Mouse (Mus musculus): ENCODE measurements around the gene Ndufb7. TPM values are rescaled to one million over a fixed set of nuclear protein-coding genes. Genes with fewer than 3 reads are reported as not detected.
A peak's percentile ranks its signal among the peaks of the same experiment; 100 is the strongest.

Ndufb7 gene
- polyA plus RNA-seq, 1 experiment from 2014 or later = 304 TPM

GRCm38 (mm10) chr8:83616625-83617024, 50.2 kb downstream of the Ndufb7 start:
- Histone ChIP-seq H3K4me1 (ENCODE audit: insufficient read depth) (no peaks in the 10 kb centered on the region), H3K36me3 (replicated peaks; ENCODE audit: insufficient read depth, low read length) (peaks cover 25% of the 10 kb centered on the region), H3K4me3 (ENCODE audit: low read depth, low read length) (no peak overlapping the region), H3K27me3 (ENCODE audit: insufficient read depth, low read length) (no peaks in the 10 kb centered on the region), H3K9me3 (ENCODE audit: low read length) (no peaks in the 10 kb centered on the region), H3K4me2 (ENCODE audit: low read depth, low read length) (no peak overlapping the region), H3K27ac (ENCODE audit: low read depth) (no peak overlapping the region), H3K9ac (replicated peaks) (no peak overlapping the region)
- DNase-seq (no peak), ATAC-seq (no peak)
- TF ChIP-seq CTCF (IDR thresholded peaks at IDR 0.05; ENCODE audit: low read depth) = no peak
- TF ChIP-seq EP300 (IDR thresholded peaks at IDR 0.05; ENCODE audit: low read depth) = no peak

GRCm38 (mm10) chr8:83617111-83617510, 50.6 kb downstream of the Ndufb7 start:
- TF ChIP-seq CTCF (IDR thresholded peaks at IDR 0.05; ENCODE audit: low read depth) (no peak), EP300 (IDR thresholded peaks at IDR 0.05; ENCODE audit: low read depth) (no peak)
- H3K9me3 ChIP-seq (ENCODE audit: low read length) = no peaks in the 10 kb centered on the region
- H3K27me3 ChIP-seq (ENCODE audit: insufficient read depth, low read length) = no peaks in the 10 kb centered on the region
- peak; percentile 6 for DNase-seq
- H3K36me3 ChIP-seq (replicated peaks; ENCODE audit: insufficient read depth, low read length) = peaks cover 21% of the 10 kb centered on the region
- 80% methylated on average over 2 of the region's 2 CpGs for WGBS (ENCODE audit: insufficient replicate concordance)
- H3K4me3 ChIP-seq (ENCODE audit: low read depth, low read length) = no peak overlapping the region
- no peak overlapping the region for H3K27ac ChIP-seq (ENCODE audit: low read depth)
- H3K4me2 ChIP-seq (ENCODE audit: low read depth, low read length) = no peak overlapping the region
- no peak overlapping the region for H3K9ac ChIP-seq (replicated peaks)
- H3K4me1 ChIP-seq (ENCODE audit: insufficient read depth) = 0 out of 2 replicates have a peak, but pooled peaks cover 1% of the 10 kb centered on the region
- ATAC-seq = no peak

- TF ChIP-seq CTCF (IDR thresholded peaks at IDR 0.05; ENCODE audit: low read depth) = no peak
- H3K27ac ChIP-seq (ENCODE audit: low read depth) = no peak overlapping the region
- H3K36me3 ChIP-seq (replicated peaks; ENCODE audit: insufficient read depth, low read length) = peaks cover 6% of the 10 kb centered on the region
- no peaks in the 10 kb centered on the region for H3K9me3 ChIP-seq (ENCODE audit: low read length)
- no peak overlapping the region for H3K4me3 ChIP-seq (ENCODE audit: low read depth, low read length)
- no peaks in the 10 kb centered on the region for H3K27me3 ChIP-seq (ENCODE audit: insufficient read depth, low read length)
- no peak for DNase-seq
- H3K4me1 ChIP-seq (ENCODE audit: insufficient read depth) = 0 out of 2 replicates have a peak, but pooled peaks cover 4% of the 10 kb centered on the region
- no peak overlapping the region for H3K4me2 ChIP-seq (ENCODE audit: low read depth, low read length)
- no peak for ATAC-seq
- no peak overlapping the region for H3K9ac ChIP-seq (replicated peaks)
- WGBS (ENCODE audit: insufficient replicate concordance) = 86% methylated on average over 2 of the region's 2 CpGs
These were observed 52.1 kb downstream of the Ndufb7 start for GRCm38 (mm10) chr8:83618566-83618965.

- Histone ChIP-seq H3K4me3 (ENCODE audit: low read depth, low read length) (no peak overlapping the region), H3K4me2 (ENCODE audit: low read depth, low read length) (no peak overlapping the region), H3K36me3 (replicated peaks; ENCODE audit: insufficient read depth, low read length) (no peaks in the 10 kb centered on the region), H3K9me3 (ENCODE audit: low read length) (no peaks in the 10 kb centered on the region), H3K9ac (replicated peaks) (no peak overlapping the region), H3K4me1 (ENCODE audit: insufficient read depth) (0 out of 2 replicates have a peak, but pooled peaks cover 5% of the 10 kb centered on the region), H3K27ac (ENCODE audit: low read depth) (no peak overlapping the region), H3K27me3 (ENCODE audit: insufficient read depth, low read length) (no peaks in the 10 kb centered on the region)
- TF ChIP-seq EP300 (IDR thresholded peaks at IDR 0.05; ENCODE audit: low read depth) (no peak), CTCF (IDR thresholded peaks at IDR 0.05; ENCODE audit: low read depth) (no peak)
- 84% methylated on average over 9 of the region's 9 CpGs for WGBS (ENCODE audit: insufficient replicate concordance)
- ATAC-seq (no peak), DNase-seq (no peak)
These were observed 53.3 kb downstream of the Ndufb7 start for GRCm38 (mm10) chr8:83619568-83620285.

Other genes with a start within 250 kb of the Ndufb7 start
- 3.4 and 4.0 TPM in 2 replicates for gene Elmod2, start 234.2 kb upstream of the Ndufb7 start, polyA plus RNA-seq (2015; fragmentation: Nextera tagmentation; extraction: Ambion mirVana)
- gene Mgat4d, start 218.2 kb upstream of the Ndufb7 start, polyA plus RNA-seq (2015; fragmentation: Nextera tagmentation; extraction: Ambion mirVana) = not detected in 2 replicates
- gene Clgn, start 176.8 kb upstream of the Ndufb7 start, polyA plus RNA-seq (2015; fragmentation: Nextera tagmentation; extraction: Ambion mirVana) = 0.12 and 0.21 TPM in 2 replicates
- gene Scoc, start 108.3 kb upstream of the Ndufb7 start, polyA plus RNA-seq (2015; fragmentation: Nextera tagmentation; extraction: Ambion mirVana) = 40.8 and 48.0 TPM in 2 replicates
- not detected in 2 replicates for gene Olfr370, start 30.9 kb upstream of the Ndufb7 start, polyA plus RNA-seq (2015; fragmentation: Nextera tagmentation; extraction: Ambion mirVana)
- gene Tecr, start 41.3 kb downstream of the Ndufb7 start, polyA plus RNA-seq (2015; fragmentation: Nextera tagmentation; extraction: Ambion mirVana) = 252 and 258 TPM in 2 replicates
- 29.4 and 31.6 TPM in 2 replicates for gene Dnajb1, start 41.5 kb downstream of the Ndufb7 start, polyA plus RNA-seq (2015; fragmentation: Nextera tagmentation; extraction: Ambion mirVana)
- gene Gipc1, start 86.0 kb downstream of the Ndufb7 start, polyA plus RNA-seq (2015; fragmentation: Nextera tagmentation; extraction: Ambion mirVana) = 44.4 and 46.1 TPM in 2 replicates
- gene Ptger1, start 100.0 kb downstream of the Ndufb7 start, polyA plus RNA-seq (2015; fragmentation: Nextera tagmentation; extraction: Ambion mirVana) = 0.12 and 0.16 TPM in 2 replicates
- gene Pkn1, start 132.5 kb downstream of the Ndufb7 start, polyA plus RNA-seq (2015; fragmentation: Nextera tagmentation; extraction: Ambion mirVana) = 8.5 TPM in 2 replicates
- gene Ddx39, start 148.5 kb downstream of the Ndufb7 start, polyA plus RNA-seq (2015; fragmentation: Nextera tagmentation; extraction: Ambion mirVana) = 68.5 and 80.9 TPM in 2 replicates
- 14.5 and 15.7 TPM in 2 replicates for gene Adgre5, start 174.7 kb downstream of the Ndufb7 start, polyA plus RNA-seq (2015; fragmentation: Nextera tagmentation; extraction: Ambion mirVana)